Comparison of ENCODE assay signal across 19 mouse cellular contexts in the genomic region with DNA sequence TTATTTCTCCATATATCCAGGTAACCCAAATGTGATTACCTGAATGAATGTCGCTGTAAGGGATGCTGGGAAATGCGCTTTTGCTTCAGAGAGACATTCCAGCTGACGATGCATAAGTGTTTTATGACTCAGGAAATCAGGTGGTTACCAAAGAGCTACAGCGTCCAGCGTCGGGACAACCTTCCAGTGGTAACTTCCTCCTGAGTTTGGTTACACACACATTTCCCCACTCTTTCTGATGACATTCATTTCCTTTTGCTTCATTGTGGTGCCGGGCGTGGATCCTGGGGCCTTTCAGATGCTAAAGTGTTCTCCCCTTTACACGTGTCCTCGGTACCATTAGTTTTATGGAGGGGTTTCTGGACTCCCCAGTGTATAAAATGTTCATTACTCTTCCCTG. TPM values are rescaled to one million over a fixed set of nuclear protein-coding genes. Genes with fewer than 3 reads are reported as not detected.
"Had no signal": no experiment of that assay in that cellular context is flagged by ENCODE, and none has a peak within 500 bp of the region (broad histone marks: within the 10 kb centered on the region; RNA-seq: fewer than 3 reads in every experiment).

No protein-coding gene starts in this region.

- H3K4me1 ChIP-seq: intestine, embryonic 15.5 days; kidney, embryonic 15.5 days; liver, embryonic 13.5 days; midbrain, embryonic 12.5 days; midbrain, embryonic 15.5 days; neural tube, embryonic 12.5 days; neural tube, embryonic 15.5 days had no signal

- H3K9me3 ChIP-seq: intestine, embryonic 15.5 days; kidney, embryonic 15.5 days; liver, embryonic 13.5 days; midbrain, embryonic 12.5 days; midbrain, embryonic 15.5 days; neural tube, embryonic 12.5 days; neural tube, embryonic 15.5 days had no signal

- H3K9ac ChIP-seq: intestine, embryonic 15.5 days; kidney, embryonic 15.5 days; liver, embryonic 13.5 days; midbrain, embryonic 12.5 days; midbrain, embryonic 15.5 days; neural tube, embryonic 12.5 days; neural tube, embryonic 15.5 days had no signal

- H3K36me3 ChIP-seq: intestine, embryonic 15.5 days; kidney, embryonic 15.5 days; liver, embryonic 13.5 days; midbrain, embryonic 12.5 days; midbrain, embryonic 15.5 days; neural tube, embryonic 12.5 days; neural tube, embryonic 15.5 days had no signal

- DNase-seq: kidney, adult 8-10 months; kidney, postnatal 14 days; kidney, postnatal 4 days; layer of hippocampus, adult 9-11 months; liver, embryonic 13.5 days; lung, adult 2 months; retina, postnatal 1 day; right cerebral cortex, postnatal 25 days; thymus, adult 18-20 months; thymus, postnatal 14 days; thymus, postnatal 4 days had no signal

- ATAC-seq: intestine, embryonic 15.5 days; midbrain, embryonic 15.5 days had no signal

- H3K4me3 ChIP-seq: intestine, embryonic 15.5 days; kidney, embryonic 15.5 days; liver, embryonic 13.5 days; midbrain, embryonic 12.5 days; midbrain, embryonic 15.5 days; neural tube, embryonic 12.5 days; neural tube, embryonic 15.5 days had no signal

- H3K27ac ChIP-seq: intestine, embryonic 15.5 days; kidney, embryonic 15.5 days; liver, embryonic 13.5 days; midbrain, embryonic 12.5 days; midbrain, embryonic 15.5 days; neural tube, embryonic 12.5 days; neural tube, embryonic 15.5 days had no signal

- H3K4me2 ChIP-seq: intestine, embryonic 15.5 days; kidney, embryonic 15.5 days; liver, embryonic 13.5 days; midbrain, embryonic 12.5 days; midbrain, embryonic 15.5 days; neural tube, embryonic 12.5 days; neural tube, embryonic 15.5 days had no signal

RNA-seq across cellular contexts. Expression of a gene that starts 9.2 kb away (rescaled TPM):
- total RNA-seq: liver, adult 2 months had no signal
- polyA plus RNA-seq: limb, embryonic 11.5 days had no signal
